Mouse (Mus musculus): ENCODE measurements around the gene Krtap19-3. TPM values are rescaled to one million over a fixed set of nuclear protein-coding genes. Genes with fewer than 3 reads are reported as not detected.

Gene Krtap19-3
- not detected in 2 replicates for polyA plus RNA-seq (2012; rRNA removed)

- DNase-seq (ENCODE audit: low read depth) = no peak
Measured at GRCm38 (mm10) chr16:88877938-88878337, at the start of gene Krtap19-3. Gene Krtap19-3, minus strand, starts transcription at chr16:88878038.

- no peak for DNase-seq (ENCODE audit: low read depth)
Measured at GRCm38 (mm10) chr16:88896357-88896756, 18.5 kb upstream of the Krtap19-3 start, which contains the start of gene Krtap19-5. Gene Krtap19-5, minus strand, starts transcription at chr16:88896457.

DNA sequence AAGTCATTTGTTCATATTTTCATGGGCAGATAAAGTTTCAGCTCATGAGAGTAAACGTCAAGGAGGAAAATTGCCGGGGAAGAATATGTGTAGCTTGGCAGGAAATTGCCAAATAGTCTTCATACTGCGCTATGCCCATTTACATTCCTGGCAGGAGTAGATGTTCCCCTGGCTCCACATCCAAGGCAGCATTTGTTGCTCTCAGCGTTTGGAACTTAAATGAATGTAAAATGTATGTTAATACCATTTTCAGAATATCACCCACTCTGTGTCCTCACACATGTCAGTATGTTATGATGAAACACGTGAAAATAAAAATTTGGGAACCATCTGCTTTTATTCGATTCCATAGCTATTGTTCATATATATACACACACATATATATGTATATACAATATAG is 9.0 kb upstream of the Krtap19-3 start:
- DNase-seq (ENCODE audit: low read depth) = no peak

- DNase-seq (ENCODE audit: low read depth) = no peak
Measured at GRCm38 (mm10) chr16:88884989-88885388, 7.2 kb upstream of the Krtap19-3 start, which contains the start of gene Krtap19-4. Gene Krtap19-4, minus strand, starts transcription at chr16:88885089.

- no peak for DNase-seq (ENCODE audit: low read depth)
Measured at GRCm38 (mm10) chr16:88874169-88874568, 3.7 kb downstream of the Krtap19-3 start, which contains the start of gene Krtap19-2. Gene Krtap19-2, minus strand, starts transcription at chr16:88874269.

GRCm38 (mm10) chr16:88869311-88869710 is 8.5 kb downstream of the Krtap19-3 start, which contains the start of gene Krtap19-1:
Gene Krtap19-1, minus strand, starts transcription at chr16:88869411.
- no peak for DNase-seq (ENCODE audit: low read depth)

DNA sequence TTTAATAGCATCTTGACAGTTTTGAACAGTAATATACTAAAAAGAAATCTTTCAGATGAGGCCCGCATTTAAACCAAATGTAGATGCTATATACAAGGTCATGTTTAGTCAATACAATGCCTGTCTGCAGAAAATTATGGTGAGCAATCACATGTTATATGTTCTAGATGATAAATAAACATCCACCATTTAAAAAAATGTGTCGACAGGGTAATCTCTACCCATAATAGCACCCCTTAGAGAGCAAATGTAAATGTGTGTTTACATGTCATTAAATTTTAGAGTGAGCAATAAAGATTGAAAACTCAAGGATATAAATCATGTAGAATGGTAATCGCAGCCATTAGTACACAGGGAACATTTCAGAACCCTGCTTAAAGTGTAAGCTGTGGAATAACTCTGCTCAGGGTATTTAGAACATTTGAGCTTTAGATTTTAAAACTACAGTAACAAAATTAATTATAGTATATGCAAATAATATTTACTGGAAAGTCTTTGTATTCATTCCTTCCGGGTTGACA is 12.9 kb downstream of the Krtap19-3 start:
- no peak for DNase-seq (ENCODE audit: low read depth)

- no peak for DNase-seq (ENCODE audit: low read depth)
Measured at GRCm38 (mm10) chr16:88851450-88851849, 26.4 kb downstream of the Krtap19-3 start.

DNA sequence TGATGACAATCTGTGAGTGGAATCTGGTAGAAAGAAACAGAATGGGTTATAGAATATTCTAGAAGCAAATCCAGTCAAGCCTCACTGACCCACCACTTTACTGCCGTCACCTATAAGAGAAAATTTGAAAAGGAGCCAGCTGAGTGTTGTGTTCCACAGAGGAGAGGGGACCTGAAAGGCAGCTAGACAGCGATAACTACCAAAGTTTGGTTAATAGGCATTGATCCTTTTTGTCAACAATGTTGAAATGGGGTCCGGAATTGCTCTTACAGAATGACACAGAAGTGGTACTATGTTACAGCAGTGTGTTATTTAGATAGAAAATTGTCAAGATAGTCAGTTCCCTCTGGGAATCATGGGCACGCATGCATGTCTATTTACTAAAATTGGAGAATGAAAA is 29.3 kb downstream of the Krtap19-3 start:
- DNase-seq (ENCODE audit: low read depth) = no peak

DNA sequence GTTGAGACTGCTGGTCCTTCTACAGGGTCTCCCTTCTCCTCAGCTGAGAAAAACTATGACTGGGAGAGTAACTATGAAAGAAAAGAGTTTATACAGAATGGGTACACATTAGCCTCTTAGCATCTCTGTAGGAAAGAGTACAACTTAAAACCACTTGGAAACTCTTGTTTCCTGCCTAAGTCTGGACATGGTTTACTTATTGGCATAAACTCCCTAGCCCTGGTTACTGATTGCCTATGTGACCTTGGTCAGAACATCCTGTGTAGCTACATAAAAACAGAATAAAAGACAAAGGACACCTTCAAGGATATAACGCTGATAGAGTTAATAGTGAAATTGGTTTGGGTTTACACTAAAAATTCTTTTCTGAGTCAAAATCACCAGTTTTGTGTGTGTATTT is 30.5 kb downstream of the Krtap19-3 start:
- DNase-seq (ENCODE audit: low read depth) = no peak

Other genes with a start within 250 kb of the Krtap19-3 start
- gene Krtap26-1, start 230.2 kb downstream of the Krtap19-3 start, polyA plus RNA-seq (2012; rRNA removed) = not detected in 2 replicates
- gene Krtap27-1, start 206.4 kb downstream of the Krtap19-3 start, polyA plus RNA-seq (2012; rRNA removed) = not detected in 2 replicates
- gene 2310061N02Rik, start 170.1 kb downstream of the Krtap19-3 start, polyA plus RNA-seq (2012; rRNA removed) = not detected in 2 replicates
- gene Krtap13-1, start 149.2 kb downstream of the Krtap19-3 start, polyA plus RNA-seq (2012; rRNA removed) = not detected in 2 replicates
- gene Krtap13, start 126.4 kb downstream of the Krtap19-3 start, polyA plus RNA-seq (2012; rRNA removed) = not detected in 2 replicates
- not detected in 2 replicates for gene 2310034C09Rik, start 119.2 kb downstream of the Krtap19-3 start, polyA plus RNA-seq (2012; rRNA removed)
- gene 2310057N15Rik, start 103.8 kb downstream of the Krtap19-3 start, polyA plus RNA-seq (2012; rRNA removed) = not detected in 2 replicates
- not detected in 2 replicates for gene Gm5965, start 100.1 kb downstream of the Krtap19-3 start, polyA plus RNA-seq (2012; rRNA removed)
- not detected in 2 replicates for gene Gm20741, start 65.8 kb downstream of the Krtap19-3 start, polyA plus RNA-seq (2012; rRNA removed)
- not detected in 2 replicates for gene Krtap15, start 57.8 kb downstream of the Krtap19-3 start, polyA plus RNA-seq (2012; rRNA removed)
- not detected in 2 replicates for gene Krtap14, start 51.9 kb downstream of the Krtap19-3 start, polyA plus RNA-seq (2012; rRNA removed)
- gene Krtap19-1, start 8.6 kb downstream of the Krtap19-3 start, polyA plus RNA-seq (2012; rRNA removed) = not detected in 2 replicates
- not detected in 2 replicates for gene Krtap19-2, start 3.8 kb downstream of the Krtap19-3 start, polyA plus RNA-seq (2012; rRNA removed)
- gene Krtap19-4, start 7.1 kb upstream of the Krtap19-3 start, polyA plus RNA-seq (2012; rRNA removed) = not detected in 2 replicates
- not detected in 2 replicates for gene Krtap19-5, start 18.4 kb upstream of the Krtap19-3 start, polyA plus RNA-seq (2012; rRNA removed)
- gene Krtap19-9b, start 54.2 kb upstream of the Krtap19-3 start, polyA plus RNA-seq (2012; rRNA removed) = not detected in 2 replicates
- gene Krtap16-3, start 84.8 kb upstream of the Krtap19-3 start, polyA plus RNA-seq (2012; rRNA removed) = not detected in 2 replicates
- not detected in 2 replicates for gene Krtap22-2, start 132.7 kb upstream of the Krtap19-3 start, polyA plus RNA-seq (2012; rRNA removed)
- not detected in 2 replicates for gene Gm10229, start 137.2 kb upstream of the Krtap19-3 start, polyA plus RNA-seq (2012; rRNA removed)
- gene Krtap6-1, start 153.7 kb upstream of the Krtap19-3 start, polyA plus RNA-seq (2012; rRNA removed) = not detected in 2 replicates
- gene Gm10228, start 163.4 kb upstream of the Krtap19-3 start, polyA plus RNA-seq (2012; rRNA removed) = not detected in 2 replicates
- not detected in 2 replicates for gene Krtap6-5, start 169.8 kb upstream of the Krtap19-3 start, polyA plus RNA-seq (2012; rRNA removed)
- not detected in 2 replicates for gene 1110025L11Rik, start 186.0 kb upstream of the Krtap19-3 start, polyA plus RNA-seq (2012; rRNA removed)
- gene Krtap6-3, start 206.0 kb upstream of the Krtap19-3 start, polyA plus RNA-seq (2012; rRNA removed) = not detected in 2 replicates